Mouse (Mus musculus) liver, postnatal 0 days (tissue): ENCODE measurements around the gene Sbf1.

ENCODE experiments used
- CTCF ChIP-seq: sonication (generic); IDR thresholded peaks from 2 replicates; pipeline ENCODE4 v1.5.1; 2016; ENCODE audit warnings: antibody characterized with exemption, low read depth
- EP300 ChIP-seq: IDR thresholded peaks from 2 replicates; pipeline ENCODE4 v1.6.1; 2016; ENCODE audit warnings: antibody characterized with exemption, low read depth, mild to moderate bottlenecking

DNA sequence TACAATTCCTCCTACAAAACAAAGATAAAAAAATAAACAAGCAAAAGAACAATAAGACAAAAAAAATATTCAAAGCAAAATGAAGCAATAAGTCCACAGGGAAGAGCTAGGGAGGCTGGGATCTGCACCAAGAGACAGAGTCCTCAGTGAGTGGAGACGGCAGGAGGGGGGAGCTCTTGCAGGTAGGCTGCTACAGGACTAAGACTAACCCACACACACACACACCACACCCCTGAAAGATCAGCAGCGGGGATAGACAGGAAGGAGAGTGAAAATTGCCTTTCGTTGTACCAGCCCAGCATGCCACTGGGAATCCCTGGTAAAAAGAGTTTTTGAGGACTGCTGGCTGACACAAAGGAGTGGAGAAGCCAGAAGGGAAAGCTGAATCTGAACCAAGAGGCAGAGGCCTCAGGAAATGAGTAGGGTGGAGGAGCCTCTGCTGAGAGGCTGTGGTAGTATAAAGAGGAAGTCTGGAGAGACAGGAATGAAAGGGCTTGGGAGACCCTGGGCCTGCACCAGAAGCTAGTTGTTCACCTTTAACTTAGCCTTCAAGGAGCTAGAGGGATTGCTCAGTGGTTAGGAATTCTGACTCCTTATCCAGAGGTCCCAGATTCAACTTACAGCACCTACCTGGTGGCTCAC is 75.2 kb downstream of the Sbf1 start:
- no peak for TF ChIP-seq EP300
- TF ChIP-seq CTCF = no peak
